Mouse (Mus musculus) embryonic facial prominence, embryonic 15.5 days (tissue): Measurements from ENCODE around the gene Cadps. TPM values are rescaled to one million over a fixed set of nuclear protein-coding genes. Genes with fewer than 3 reads are reported as not detected.

Source experiments
- ATAC-seq: fragments of 200-750 bp; cut with Nextera tagmentation; 2 replicates; pipeline ENCODE4 v1.8.0; 2017; ENCODE audit warnings: low read depth, moderate TSS enrichment; ENCODE audit not compliant: insufficient number of reproducible peaks, low FRiP score, low TSS enrichment
- H3K27ac ChIP-seq: fragments of 300-500 bp; sonication (generic); replicated peaks from 2 replicates; pipeline ENCODE4 v1.5.1; 2015; ENCODE audit warnings: mild to moderate bottlenecking, inconsistent platforms
- H3K27me3 ChIP-seq: fragments of 300-500 bp; sonication (generic); 2 replicates; pipeline ENCODE4 v1.6.1; 2015; ENCODE audit warnings: inconsistent platforms
- H3K36me3 ChIP-seq: fragments of 300-500 bp; sonication (generic); 2 replicates; pipeline ENCODE4 v1.6.1; 2015; ENCODE audit warnings: mild to moderate bottlenecking, inconsistent platforms
- H3K4me1 ChIP-seq: fragments of 300-500 bp; sonication (generic); 2 replicates; pipeline ENCODE4 v1.6.1; 2015; ENCODE audit warnings: inconsistent platforms
- H3K4me2 ChIP-seq: fragments of 300-500 bp; sonication (generic); replicated peaks from 2 replicates; pipeline ENCODE4 v1.6.1; 2015; ENCODE audit warnings: mild to moderate bottlenecking, inconsistent platforms
- H3K4me3 ChIP-seq: fragments of 300-500 bp; sonication (generic); replicated peaks from 2 replicates; pipeline ENCODE4 v1.5.1; 2015; ENCODE audit warnings: mild to moderate bottlenecking, inconsistent platforms
- H3K9ac ChIP-seq: fragments of 300-500 bp; sonication (generic); 2 replicates; pipeline ENCODE4 v1.6.1; 2015; ENCODE audit warnings: inconsistent platforms
- H3K9me3 ChIP-seq: fragments of 300-500 bp; sonication (generic); replicated peaks from 2 replicates; pipeline ENCODE4 v1.6.1; 2016; ENCODE audit warnings: inconsistent platforms
- WGBS: fragments of 180-500 bp; shearing (Covaris S2); methylation state at CpG from one replicate; pipeline ENCODE4 v1.1.7; 2015; 5-methylcytosine and 5-hydroxymethylcytosine counted together
- polyA plus RNA-seq: library from polyadenylated mRNA; unstranded; fragments of >200 nt; fragmentation: Nextera tagmentation; extraction: Ambion mirVana; gene quantifications from 2 replicates; pipeline ENCODE4 v1.2.1, GENCODE M21; 2015

Gene Cadps
- polyA plus RNA-seq, 1 experiment from 2014 or later: 1.4 TPM

- Histone ChIP-seq H3K27me3 (peaks cover 25% of the 10 kb centered on the region), H3K4me2 (no peak overlapping the region), H3K9ac (no peak overlapping the region), H3K27ac (no peak overlapping the region), H3K4me1 (peaks cover 18% of the 10 kb centered on the region), H3K36me3 (no peaks in the 10 kb centered on the region), H3K9me3 (no peaks in the 10 kb centered on the region), H3K4me3 (no peak overlapping the region)
- no peak for ATAC-seq
- WGBS: 72% methylated on average over 1 of the region's 1 CpGs
Observed at GRCm38 (mm10) chr14:12820149-12820548, 2.7 kb downstream of the Cadps start.

- no peak for ATAC-seq
- Histone ChIP-seq H3K4me2 (no peak overlapping the region), H3K27me3 (peaks cover 21% of the 10 kb centered on the region), H3K4me1 (peaks cover 18% of the 10 kb centered on the region), H3K27ac (no peak overlapping the region), H3K9me3 (no peaks in the 10 kb centered on the region), H3K4me3 (no peak overlapping the region), H3K36me3 (no peaks in the 10 kb centered on the region), H3K9ac (no peak overlapping the region)
- 36% methylated on average over 1 of the region's 1 CpGs for WGBS
Observed at GRCm38 (mm10) chr14:12818442-12818841, 4.4 kb downstream of the Cadps start.

- ATAC-seq: no peak
- Histone ChIP-seq H3K9ac (no peak overlapping the region), H3K27ac (no peak overlapping the region), H3K4me2 (no peak overlapping the region), H3K4me3 (no peak overlapping the region), H3K27me3 (no peaks in the 10 kb centered on the region), H3K9me3 (no peaks in the 10 kb centered on the region), H3K4me1 (no peaks in the 10 kb centered on the region), H3K36me3 (no peaks in the 10 kb centered on the region)
- 70% methylated on average over 3 of the region's 3 CpGs for WGBS
Observed at GRCm38 (mm10) chr14:12812072-12812471, 10.8 kb downstream of the Cadps start.

GRCm38 (mm10) chr14:12802995-12803394 is 19.9 kb downstream of the Cadps start:
- Histone ChIP-seq H3K9me3 (no peaks in the 10 kb centered on the region), H3K4me3 (no peak overlapping the region), H3K27me3 (no peaks in the 10 kb centered on the region), H3K4me1 (no peaks in the 10 kb centered on the region), H3K27ac (no peak overlapping the region), H3K9ac (no peak overlapping the region), H3K36me3 (no peaks in the 10 kb centered on the region), H3K4me2 (no peak overlapping the region)
- WGBS: 70% methylated on average over 1 of the region's 1 CpGs
- no peak for ATAC-seq

- Histone ChIP-seq H3K4me2 (no peak overlapping the region), H3K27ac (no peak overlapping the region), H3K36me3 (no peaks in the 10 kb centered on the region), H3K4me1 (no peaks in the 10 kb centered on the region), H3K4me3 (no peak overlapping the region), H3K9ac (no peak overlapping the region), H3K27me3 (no peaks in the 10 kb centered on the region), H3K9me3 (no peaks in the 10 kb centered on the region)
- WGBS: 80% methylated on average over 2 of the region's 2 CpGs
- ATAC-seq: no peak
Observed at GRCm38 (mm10) chr14:12801100-12801499, 21.8 kb downstream of the Cadps start.

- no peak for ATAC-seq
- no peak overlapping the region for H3K4me2 ChIP-seq
- H3K36me3 ChIP-seq: no peaks in the 10 kb centered on the region
- no peak overlapping the region for H3K4me3 ChIP-seq
- no peak overlapping the region for H3K27ac ChIP-seq
- no peak overlapping the region for H3K9ac ChIP-seq
- no peaks in the 10 kb centered on the region for H3K27me3 ChIP-seq
- no peaks in the 10 kb centered on the region for H3K9me3 ChIP-seq
- no peaks in the 10 kb centered on the region for H3K4me1 ChIP-seq
Observed at GRCm38 (mm10) chr14:12798926-12799325, 24.0 kb downstream of the Cadps start.

- Histone ChIP-seq H3K4me2 (no peak overlapping the region), H3K9ac (no peak overlapping the region), H3K4me1 (no peaks in the 10 kb centered on the region), H3K9me3 (no peaks in the 10 kb centered on the region), H3K27me3 (no peaks in the 10 kb centered on the region), H3K4me3 (no peak overlapping the region), H3K27ac (no peak overlapping the region), H3K36me3 (no peaks in the 10 kb centered on the region)
- no peak for ATAC-seq
- 67% methylated on average over 1 of the region's 1 CpGs for WGBS
Observed at GRCm38 (mm10) chr14:12784296-12784695, 38.6 kb downstream of the Cadps start.

- H3K27ac ChIP-seq: no peak overlapping the region
- H3K36me3 ChIP-seq: no peaks in the 10 kb centered on the region
- no peak overlapping the region for H3K4me2 ChIP-seq
- no peaks in the 10 kb centered on the region for H3K4me1 ChIP-seq
- H3K9me3 ChIP-seq: no peaks in the 10 kb centered on the region
- no peak for ATAC-seq
- H3K27me3 ChIP-seq: no peaks in the 10 kb centered on the region
- H3K4me3 ChIP-seq: no peak overlapping the region
- H3K9ac ChIP-seq: no peak overlapping the region
- 87% methylated on average over 1 of the region's 1 CpGs for WGBS
Observed at GRCm38 (mm10) chr14:12780016-12780415, 42.9 kb downstream of the Cadps start.

- no peak overlapping the region for H3K4me3 ChIP-seq
- H3K27me3 ChIP-seq: no peaks in the 10 kb centered on the region
- 72% methylated on average over 4 of the region's 4 CpGs for WGBS
- H3K36me3 ChIP-seq: no peaks in the 10 kb centered on the region
- no peak overlapping the region for H3K27ac ChIP-seq
- H3K4me2 ChIP-seq: no peak overlapping the region
- no peak overlapping the region for H3K9ac ChIP-seq
- H3K4me1 ChIP-seq: no peaks in the 10 kb centered on the region
- ATAC-seq: no peak
- H3K9me3 ChIP-seq: no peaks in the 10 kb centered on the region
Observed at GRCm38 (mm10) chr14:12777990-12778389, 44.9 kb downstream of the Cadps start.

- WGBS: 89% methylated on average over 1 of the region's 1 CpGs
- H3K9ac ChIP-seq: no peak overlapping the region
- no peaks in the 10 kb centered on the region for H3K4me1 ChIP-seq
- H3K9me3 ChIP-seq: no peaks in the 10 kb centered on the region
- H3K27me3 ChIP-seq: no peaks in the 10 kb centered on the region
- no peaks in the 10 kb centered on the region for H3K36me3 ChIP-seq
- no peak overlapping the region for H3K27ac ChIP-seq
- no peak for ATAC-seq
- no peak overlapping the region for H3K4me2 ChIP-seq
- no peak overlapping the region for H3K4me3 ChIP-seq
Observed at GRCm38 (mm10) chr14:12768870-12769269, 54.0 kb downstream of the Cadps start.

- Histone ChIP-seq H3K9ac (no peak overlapping the region), H3K36me3 (no peaks in the 10 kb centered on the region), H3K4me1 (no peaks in the 10 kb centered on the region), H3K9me3 (no peaks in the 10 kb centered on the region), H3K4me3 (no peak overlapping the region), H3K4me2 (no peak overlapping the region), H3K27ac (no peak overlapping the region), H3K27me3 (no peaks in the 10 kb centered on the region)
- WGBS: 84% methylated on average over 4 of the region's 4 CpGs
- no peak for ATAC-seq
Observed at GRCm38 (mm10) chr14:12753237-12753636, 69.6 kb downstream of the Cadps start.

- no peaks in the 10 kb centered on the region for H3K27me3 ChIP-seq
- no peaks in the 10 kb centered on the region for H3K9me3 ChIP-seq
- H3K9ac ChIP-seq: no peak overlapping the region
- no peak overlapping the region for H3K4me3 ChIP-seq
- no peak for ATAC-seq
- H3K4me1 ChIP-seq: no peaks in the 10 kb centered on the region
- no peak overlapping the region for H3K27ac ChIP-seq
- no peaks in the 10 kb centered on the region for H3K36me3 ChIP-seq
- WGBS: 39% methylated on average over 1 of the region's 1 CpGs
- H3K4me2 ChIP-seq: no peak overlapping the region
Observed at GRCm38 (mm10) chr14:12751821-12752220, 71.1 kb downstream of the Cadps start.
